Mouse (Mus musculus) urinary bladder, postnatal 4 days (tissue): ENCODE measurements around the gene Hmgn2.
A peak's percentile ranks its signal among the peaks of the same experiment; 100 is the strongest.

Source experiments
- DNase-seq, 2 experiments: peaks; one replicate each; pipeline ENCODE4 v3.0.0; 2021 to 2022; ENCODE audit warnings: low spot score in 2 of 2

The Hmgn2 gene

DNA sequence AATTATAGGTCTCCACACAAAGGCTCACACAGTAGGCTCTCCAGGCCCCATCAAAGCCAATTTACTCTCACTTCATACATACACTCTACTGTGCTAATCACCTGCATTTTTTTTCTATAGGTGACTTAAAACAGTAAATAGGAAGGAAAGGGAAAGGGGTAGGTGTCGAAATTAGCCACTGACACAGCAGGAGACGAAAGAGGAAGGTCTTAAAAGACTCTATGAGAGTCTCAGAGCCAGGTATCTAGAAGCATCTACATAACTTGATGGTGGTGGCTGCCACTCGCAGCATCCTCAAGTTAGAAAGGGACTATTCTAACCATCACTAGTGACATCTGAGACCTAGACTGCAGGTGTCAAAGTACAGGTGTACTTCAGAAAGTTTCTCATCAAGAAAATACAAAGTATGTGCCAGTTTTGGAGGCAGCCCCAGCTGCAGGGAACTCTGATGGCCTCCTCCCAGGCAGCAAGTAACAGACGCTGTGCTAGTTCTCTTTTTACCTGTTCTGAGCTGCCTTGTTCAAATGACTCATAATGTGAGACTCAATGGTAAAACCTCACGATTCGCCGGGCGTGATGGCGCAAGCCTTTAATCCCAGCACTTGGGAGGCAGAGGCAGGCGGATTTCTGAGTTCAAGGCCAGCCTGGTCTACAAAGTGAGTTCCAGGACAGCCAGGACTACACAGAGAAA, 9.7 kb upstream of the Hmgn2 start:
- DNase-seq = no peak

GRCm38 (mm10) chr4:133971741-133972140, 3.3 kb upstream of the Hmgn2 start:
- no peak for DNase-seq

GRCm38 (mm10) chr4:133970876-133971275, 2.4 kb upstream of the Hmgn2 start:
- no peak for DNase-seq

DNA sequence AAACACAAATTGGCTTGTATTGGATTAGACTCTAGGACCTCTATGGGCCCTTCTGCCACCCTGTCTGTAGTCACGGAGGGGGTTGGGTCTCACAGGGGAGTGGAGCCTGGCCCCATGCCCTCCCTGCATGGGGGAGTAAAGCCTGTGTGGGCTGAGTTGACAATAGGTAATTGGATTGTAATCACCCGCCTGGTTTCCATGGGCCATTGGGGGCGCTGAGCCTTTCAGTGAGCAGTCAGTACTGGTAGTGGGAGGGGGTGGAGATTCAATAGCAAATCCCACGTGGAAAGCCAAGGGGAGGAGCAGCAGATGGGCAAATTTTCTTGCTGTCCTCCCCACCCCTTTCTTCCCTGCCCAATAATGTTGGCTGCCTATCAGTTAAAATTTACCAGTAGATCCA, 1.7 kb upstream of the Hmgn2 start:
- DNase-seq = no peak

DNA sequence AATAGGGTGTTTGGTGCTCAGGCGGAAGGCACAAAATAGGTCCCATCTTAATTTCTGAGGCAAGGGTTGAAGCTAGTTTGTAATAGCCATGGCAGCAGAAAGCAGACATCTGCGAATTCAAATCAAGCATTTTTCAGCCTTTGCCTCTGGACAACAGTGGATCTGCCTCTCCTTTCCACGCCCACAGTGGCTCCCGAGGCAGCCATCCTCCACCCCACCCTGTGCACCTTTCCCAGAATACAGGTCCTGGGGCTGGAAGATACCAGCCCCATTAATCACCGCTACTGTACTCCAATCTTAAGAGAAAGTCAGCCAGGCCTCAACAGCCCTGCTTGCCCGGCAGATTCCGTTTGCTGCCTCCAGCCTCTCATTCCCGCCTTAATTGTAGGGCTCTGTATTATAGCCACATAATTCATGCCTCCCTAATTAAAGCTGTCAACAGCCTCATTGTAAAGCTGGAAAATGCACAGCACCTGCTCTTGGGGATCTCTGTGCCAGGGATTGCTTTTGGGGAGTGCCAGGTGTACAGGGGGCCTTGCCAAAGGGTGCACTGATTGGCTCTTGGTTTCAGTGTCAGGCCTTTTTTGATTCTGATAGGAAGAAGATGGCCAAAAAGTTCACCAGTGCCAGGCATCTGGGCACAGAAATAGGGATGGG, 792 bp upstream of the Hmgn2 start:
- DNase-seq = no peak

GRCm38 (mm10) chr4:133967866-133968149, 642 bp downstream of the Hmgn2 start:
- peak; percentile 90 to 94 for DNase-seq

DNA sequence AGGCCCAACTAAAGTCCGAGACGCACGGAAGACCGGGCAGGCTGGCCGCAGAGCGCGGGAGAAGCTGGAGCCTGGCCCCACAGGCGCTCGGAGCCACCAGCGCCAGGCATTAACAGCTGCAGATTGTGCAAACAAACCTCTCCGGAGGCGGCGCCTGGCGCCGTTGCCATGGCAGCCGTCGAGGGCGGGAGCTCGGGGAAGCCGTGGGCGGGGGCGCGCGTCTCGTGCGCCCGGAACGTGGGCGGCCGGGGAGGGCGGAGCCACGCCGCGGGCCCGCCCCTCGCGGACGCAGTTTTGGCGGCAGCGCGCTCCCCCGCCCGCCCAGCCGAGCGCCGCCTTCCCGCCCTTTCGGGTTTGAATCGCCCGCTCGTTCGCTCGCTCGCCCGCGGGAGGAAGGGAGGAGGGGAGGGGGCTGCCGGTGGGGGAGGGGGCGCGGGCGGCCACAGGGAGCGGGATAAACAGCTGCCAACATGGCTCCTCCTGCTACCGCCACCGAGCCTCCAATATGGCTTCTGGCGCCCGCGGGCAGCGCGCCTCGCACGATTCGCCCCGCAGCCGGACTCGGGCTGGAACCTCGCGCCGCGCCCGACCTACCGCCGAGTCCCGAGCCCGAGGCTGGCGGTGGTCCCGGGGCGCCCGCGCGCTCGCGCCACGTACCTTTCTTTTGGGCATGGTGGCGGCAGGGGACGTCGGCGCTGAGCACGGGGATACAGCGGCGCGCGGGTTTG, 1.1 kb downstream of the Hmgn2 start:
- DNase-seq = peak; percentile 98

DNA sequence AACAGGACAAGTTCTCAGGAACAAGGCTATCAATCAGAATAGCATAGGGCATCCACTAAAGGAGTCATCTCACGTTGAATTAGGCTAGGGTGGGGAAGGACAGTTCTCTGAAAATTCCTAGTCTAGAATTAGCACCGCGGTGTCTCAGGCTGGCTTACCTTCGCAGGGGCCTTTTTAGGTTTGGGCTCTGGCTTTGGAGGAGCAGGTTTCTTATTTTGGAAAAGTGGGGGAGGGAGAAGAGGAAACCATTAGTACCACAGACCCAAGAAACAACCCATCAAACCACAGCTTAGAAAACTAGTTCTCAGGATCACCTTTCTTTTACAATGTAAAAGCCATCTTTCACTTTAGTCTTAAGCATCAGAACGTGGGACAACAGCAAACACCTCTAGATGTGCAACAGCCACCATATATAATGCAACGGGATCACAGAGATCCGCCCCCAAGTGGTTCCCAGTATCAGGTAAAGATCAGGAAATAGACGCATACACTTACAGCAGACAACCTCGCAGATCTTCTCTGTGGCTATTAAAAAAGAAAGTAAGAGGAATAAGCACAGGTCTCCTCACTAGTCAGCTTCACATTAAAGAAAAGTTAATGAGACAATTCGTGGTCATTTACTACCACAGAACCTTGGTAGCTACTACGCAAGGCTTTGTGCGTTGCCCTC, 2.0 kb downstream of the Hmgn2 start:
- no peak for DNase-seq

- no peak for DNase-seq
Measured at GRCm38 (mm10) chr4:133962566-133962965, 5.9 kb downstream of the Hmgn2 start.

DNA sequence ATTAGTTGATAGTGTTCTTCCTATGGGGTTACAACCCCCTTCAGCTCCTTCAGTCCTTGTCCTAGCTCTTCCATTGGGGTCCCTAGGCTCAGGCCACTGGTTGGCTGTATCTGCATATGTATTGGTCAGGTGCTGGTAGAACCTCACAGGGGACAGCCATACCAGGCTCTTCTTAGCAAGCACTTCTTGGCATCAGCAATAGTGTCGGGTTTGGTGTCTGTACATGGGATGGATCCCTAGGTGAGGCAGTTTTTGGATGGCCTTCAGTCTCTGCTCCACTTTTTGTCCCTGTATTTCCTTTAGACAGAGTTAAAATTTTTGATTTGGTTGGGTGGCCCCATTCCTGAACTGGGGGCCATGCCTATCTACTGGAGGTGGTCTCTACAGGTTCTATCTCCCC, 9.6 kb downstream of the Hmgn2 start:
- DNase-seq = no peak

- no peak for DNase-seq
Measured at GRCm38 (mm10) chr4:133956358-133956757, 12.1 kb downstream of the Hmgn2 start.

DNA sequence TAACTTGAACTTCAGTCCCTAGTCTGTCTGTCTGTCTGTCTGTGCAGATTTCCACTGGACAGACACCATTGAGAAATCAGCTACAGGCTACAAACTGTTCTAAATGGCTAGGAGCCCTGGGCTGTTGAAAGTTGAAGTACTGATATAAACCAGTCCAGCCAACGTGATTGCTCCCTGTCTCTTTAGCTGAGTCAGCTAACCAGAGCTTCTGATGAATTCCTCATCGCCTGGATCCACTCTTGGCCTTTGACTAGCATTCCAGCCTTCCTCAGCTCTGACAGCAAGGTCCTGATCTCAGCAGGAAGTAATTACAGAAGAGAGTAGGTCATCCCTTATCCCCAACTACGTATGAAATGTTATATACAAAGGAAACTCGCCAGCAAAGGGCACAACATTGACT, 21.7 kb downstream of the Hmgn2 start:
- no peak for DNase-seq

- DNase-seq = no peak
Measured at GRCm38 (mm10) chr4:133943791-133944190, 24.7 kb downstream of the Hmgn2 start.

- DNase-seq = no peak
Measured at GRCm38 (mm10) chr4:133942679-133943078, 25.8 kb downstream of the Hmgn2 start.

DNA sequence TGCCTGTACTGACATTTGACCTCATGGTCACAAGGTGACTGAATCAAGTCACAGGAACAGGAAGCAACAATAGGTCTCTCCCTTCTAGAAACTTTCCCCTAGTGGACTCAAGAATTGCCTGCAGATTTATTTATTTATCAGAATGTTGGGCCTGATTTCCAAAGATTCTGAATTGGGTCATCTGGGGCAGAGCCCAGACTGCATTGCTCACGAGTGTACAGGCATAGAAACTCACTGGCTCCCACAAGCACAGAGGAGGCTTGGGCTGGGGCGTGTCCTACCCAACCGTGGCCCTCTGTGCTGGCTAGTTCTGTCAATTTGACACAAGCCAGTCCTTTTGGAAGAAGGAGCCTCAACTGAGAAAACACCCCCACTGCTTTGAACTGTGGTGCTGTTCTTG, 26.9 kb downstream of the Hmgn2 start:
- DNase-seq = no peak

DNA sequence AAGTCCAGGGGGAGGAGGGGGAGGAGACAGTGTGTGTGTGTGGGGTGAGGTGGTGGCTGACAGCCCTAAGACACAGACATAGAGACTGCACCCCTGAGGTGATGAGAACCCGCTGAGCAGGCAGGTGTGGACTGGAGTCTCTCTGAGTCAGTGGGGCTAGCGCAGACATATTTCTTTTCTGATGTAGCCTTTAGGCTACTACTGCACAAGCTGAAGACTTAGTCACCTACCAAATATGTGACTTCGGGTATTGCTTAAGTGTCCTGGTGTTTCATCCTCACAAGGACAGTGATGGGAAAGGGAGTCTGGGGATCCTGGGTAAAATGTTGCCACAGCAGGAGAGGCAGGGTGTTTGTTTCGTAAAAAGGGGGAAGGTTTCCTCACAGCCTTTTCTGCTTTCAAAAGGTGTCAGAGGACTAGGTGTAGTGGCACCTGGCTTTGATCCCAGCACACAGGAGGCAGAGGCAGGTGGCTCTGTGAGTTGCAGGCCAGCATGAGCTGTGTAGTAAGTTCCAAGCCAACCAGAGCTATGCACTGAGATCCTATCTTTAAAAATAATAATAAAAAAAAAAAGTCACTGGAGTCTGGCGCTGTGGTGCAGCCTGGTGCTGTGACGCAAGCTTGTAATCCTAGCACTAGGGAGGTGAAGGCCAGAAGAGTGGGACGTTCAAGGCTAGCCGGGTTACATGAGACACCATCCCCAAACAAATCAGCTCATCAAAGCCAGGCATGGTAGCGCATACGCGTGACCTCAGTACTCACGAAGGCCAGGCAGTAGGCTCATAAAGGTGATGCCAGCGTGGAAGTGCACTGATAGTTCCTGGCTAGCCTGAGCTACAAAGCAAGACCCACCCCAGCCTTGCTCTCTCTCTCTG, 27.8 kb downstream of the Hmgn2 start:
- no peak for DNase-seq

DNA sequence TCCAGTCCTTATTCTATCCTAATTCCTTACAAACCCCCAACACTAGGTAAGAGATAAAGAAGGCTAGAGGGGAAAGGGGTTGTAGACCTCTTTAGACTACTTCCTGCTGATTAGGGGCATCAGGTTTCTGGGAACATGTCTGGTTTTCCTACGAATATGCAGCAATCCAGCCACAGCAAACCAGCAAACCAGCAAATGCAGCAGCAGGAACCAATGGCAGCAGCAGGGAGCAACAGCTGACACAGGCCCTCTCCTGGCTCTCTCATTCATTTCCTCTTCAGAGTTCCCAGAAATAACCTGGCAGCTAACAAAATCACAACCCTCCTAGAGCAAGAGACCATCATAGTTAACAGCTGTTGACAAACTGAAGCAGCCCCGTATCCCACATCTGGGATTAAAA, 30.4 kb downstream of the Hmgn2 start:
- DNase-seq = no peak

DNA sequence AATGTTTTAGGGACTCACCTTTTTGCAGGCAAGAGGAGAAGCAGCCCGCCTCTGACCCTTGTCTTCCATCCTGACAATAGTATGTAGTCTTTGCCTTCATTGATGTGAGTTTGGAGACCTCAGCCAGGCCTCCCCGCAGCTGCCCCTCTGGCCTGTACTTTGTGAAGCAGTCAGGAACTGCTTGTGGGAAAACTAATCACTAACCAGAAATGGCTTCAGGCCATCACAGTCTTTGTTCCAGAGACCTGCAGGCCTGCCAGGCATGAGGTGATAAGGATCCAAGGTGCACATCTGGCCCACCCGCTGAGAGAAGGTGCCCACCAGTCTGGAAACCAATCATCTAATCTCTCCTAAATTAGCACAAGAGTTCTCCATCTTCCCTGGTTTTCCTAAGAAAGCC, 36.7 kb downstream of the Hmgn2 start:
- no peak for DNase-seq

DNA sequence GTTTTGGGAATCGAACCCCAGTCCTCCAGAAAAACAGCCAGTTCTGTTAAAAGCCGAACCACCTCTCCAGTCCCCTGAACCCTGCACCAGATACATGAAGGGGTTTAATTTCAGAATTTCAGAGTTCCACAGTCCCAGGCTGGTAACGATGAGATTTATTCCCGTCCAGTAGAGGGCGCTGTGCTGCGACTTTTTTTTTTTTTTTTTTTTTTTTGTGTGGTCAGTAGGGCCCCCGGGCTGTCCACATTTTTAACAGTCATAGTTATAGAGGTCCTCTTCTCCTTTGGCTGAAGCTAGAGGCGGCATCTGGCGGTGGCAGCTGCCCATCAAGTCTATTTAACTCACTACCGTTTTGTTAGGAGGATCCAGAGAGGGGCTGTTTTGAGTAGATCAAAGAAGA, 37.1 kb downstream of the Hmgn2 start:
- DNase-seq = no peak

DNA sequence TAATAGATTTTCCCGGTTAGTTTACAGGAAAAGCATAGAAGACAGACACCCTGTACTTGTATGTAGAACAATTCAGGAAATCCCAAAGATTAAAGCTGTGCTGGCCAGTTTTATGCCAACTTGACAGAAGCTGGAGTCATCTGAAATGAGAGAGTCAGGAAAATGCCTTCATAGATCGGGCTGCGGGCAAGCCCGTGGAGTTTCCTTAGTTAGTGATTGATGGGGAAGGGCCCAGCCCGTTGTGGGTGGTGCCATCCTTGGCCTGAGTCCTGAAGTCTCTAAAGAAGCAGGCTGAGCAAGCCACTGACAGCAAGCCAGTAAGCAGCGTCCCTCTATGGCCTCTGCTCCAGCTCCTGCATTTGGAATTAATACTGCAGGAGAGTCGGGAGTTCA, 39.2 kb downstream of the Hmgn2 start:
- DNase-seq = no peak

- DNase-seq = no peak
Measured at GRCm38 (mm10) chr4:133928576-133929277, 39.7 kb downstream of the Hmgn2 start.
